Mouse (Mus musculus) lung, adult 18-20 months (tissue): ENCODE measurements around the gene Lgsn.

Source experiments
- DNase-seq, 2 experiments: peaks; one replicate each; pipeline ENCODE4 v3.0.0; 2022; ENCODE audit warnings: mixed read lengths in 2 of 2

Gene Lgsn

GRCm38 (mm10) chr1:31176101-31176500 is at the start of gene Lgsn:
Gene Lgsn (plus strand): TSS chr1:31176401.
- DNase-seq = no peak

- DNase-seq = no peak
Measured at GRCm38 (mm10) chr1:31138387-31138786, 37.8 kb upstream of the Lgsn start.

GRCm38 (mm10) chr1:31142288-31143094 is 33.7 kb upstream of the Lgsn start:
- no peak for DNase-seq

- DNase-seq = peak in 1 of 2 experiments; percentile 39
Measured at GRCm38 (mm10) chr1:31143571-31143970, 32.6 kb upstream of the Lgsn start.

GRCm38 (mm10) chr1:31149671-31150070 is 26.5 kb upstream of the Lgsn start:
- peak; percentile 36 to 61 for DNase-seq

GRCm38 (mm10) chr1:31150546-31150945 is 25.7 kb upstream of the Lgsn start:
- peak in 1 of 2 experiments; percentile 14 for DNase-seq

GRCm38 (mm10) chr1:31152799-31153426 is 23.3 kb upstream of the Lgsn start:
- peak; percentile 28 to 49 for DNase-seq

- peak; percentile 54 to 64 for DNase-seq
Measured at GRCm38 (mm10) chr1:31153793-31154349, 22.3 kb upstream of the Lgsn start.

GRCm38 (mm10) chr1:31156185-31156584 is 20.0 kb upstream of the Lgsn start:
- no peak for DNase-seq

GRCm38 (mm10) chr1:31156884-31157283 is 19.3 kb upstream of the Lgsn start:
- DNase-seq = no peak

- DNase-seq = no peak
Measured at GRCm38 (mm10) chr1:31164527-31165189, 11.5 kb upstream of the Lgsn start.

GRCm38 (mm10) chr1:31165326-31166121 is 10.7 kb upstream of the Lgsn start:
- no peak for DNase-seq

GRCm38 (mm10) chr1:31175401-31175800 is 800 bp upstream of the Lgsn start:
- DNase-seq = no peak

- DNase-seq = no peak
Measured at GRCm38 (mm10) chr1:31178264-31178663, 2.1 kb downstream of the Lgsn start.

- DNase-seq = no peak
Measured at GRCm38 (mm10) chr1:31190237-31190866, 14.2 kb downstream of the Lgsn start.

GRCm38 (mm10) chr1:31195633-31196032 is 19.4 kb downstream of the Lgsn start:
- DNase-seq = no peak

GRCm38 (mm10) chr1:31196959-31197358 is 20.8 kb downstream of the Lgsn start:
- DNase-seq = no peak

GRCm38 (mm10) chr1:31203771-31204170 is 27.6 kb downstream of the Lgsn start:
- DNase-seq = no peak

GRCm38 (mm10) chr1:31205346-31205745 is 29.1 kb downstream of the Lgsn start:
- no peak for DNase-seq

GRCm38 (mm10) chr1:31205770-31206169 is 29.6 kb downstream of the Lgsn start:
- DNase-seq = no peak

GRCm38 (mm10) chr1:31210144-31210543 is 33.9 kb downstream of the Lgsn start:
- peak in 1 of 2 experiments; percentile 10 for DNase-seq

GRCm38 (mm10) chr1:31214831-31215230 is 38.6 kb downstream of the Lgsn start:
- DNase-seq = no peak
